Mouse (Mus musculus) ovary, postnatal 14 days (tissue): ENCODE measurements around the gene Arl5c.
A peak's percentile ranks its signal among the peaks of the same experiment; 100 is the strongest.

Experiments
- DNase-seq: peaks from one replicate; pipeline ENCODE4 v3.0.0; 2022; ENCODE audit warnings: low spot score

Gene Arl5c

DNA sequence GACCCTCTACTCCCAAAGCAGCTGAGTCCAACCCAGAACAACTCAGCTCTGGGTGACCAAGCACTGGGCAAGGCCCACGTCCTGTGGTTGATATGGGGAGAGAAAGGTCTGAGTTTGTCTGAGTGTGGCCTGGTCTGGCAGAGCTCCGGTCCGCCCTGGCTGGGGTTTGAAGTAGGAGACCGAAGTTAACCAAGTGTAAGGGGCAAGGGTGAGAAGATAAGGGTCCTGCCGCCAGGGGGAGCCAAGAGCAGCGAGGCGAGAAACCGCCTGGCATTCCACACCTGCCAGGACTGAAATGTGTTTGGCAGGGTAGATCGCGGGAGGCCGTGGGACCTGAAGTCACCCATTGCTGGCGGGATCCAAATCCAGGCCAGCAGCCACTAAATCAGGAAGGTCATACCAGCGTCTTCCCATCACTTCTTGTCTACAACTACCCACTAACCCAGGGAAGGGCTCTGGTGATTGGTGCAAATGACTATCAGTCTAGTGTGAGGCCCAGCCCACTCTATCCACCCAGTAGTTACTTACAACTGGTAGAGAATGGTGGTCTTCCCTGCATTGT is 1.4 kb downstream of the Arl5c start:
- DNase-seq: peak; percentile 72

DNA sequence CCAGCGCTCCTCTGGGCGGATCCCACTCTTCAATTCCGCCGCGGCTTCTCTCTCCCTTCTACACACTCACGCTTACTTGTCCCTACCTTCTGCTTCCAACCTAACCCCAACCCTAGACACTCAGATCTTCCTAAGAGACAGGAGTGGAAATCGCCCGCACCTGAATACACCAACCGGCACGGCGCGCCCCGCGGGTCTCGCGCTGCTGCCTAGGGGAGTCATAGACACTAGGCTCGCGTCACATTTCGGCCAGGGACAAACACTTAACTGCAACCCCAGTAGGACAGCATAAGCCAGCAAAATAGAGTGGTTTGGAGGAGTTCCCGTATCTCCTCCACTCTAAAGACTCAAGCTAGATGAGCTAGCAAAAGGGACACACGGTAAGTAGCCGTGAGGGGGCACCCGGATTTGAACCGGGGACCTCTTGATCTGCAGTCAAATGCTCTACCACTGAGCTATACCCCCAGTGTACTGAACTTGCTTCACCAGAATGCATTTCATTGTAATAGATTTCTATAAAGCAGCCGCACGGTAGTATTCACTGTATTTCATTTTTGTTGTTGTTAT is 7.4 kb downstream of the Arl5c start:
- DNase-seq: peak; percentile 78

- peak; percentile 98 for DNase-seq
Measured at GRCm38 (mm10) chr11:97987551-97988526, 8.1 kb downstream of the Arl5c start.

- no peak for DNase-seq
Measured at GRCm38 (mm10) chr11:97986738-97987465, 9.1 kb downstream of the Arl5c start.

DNA sequence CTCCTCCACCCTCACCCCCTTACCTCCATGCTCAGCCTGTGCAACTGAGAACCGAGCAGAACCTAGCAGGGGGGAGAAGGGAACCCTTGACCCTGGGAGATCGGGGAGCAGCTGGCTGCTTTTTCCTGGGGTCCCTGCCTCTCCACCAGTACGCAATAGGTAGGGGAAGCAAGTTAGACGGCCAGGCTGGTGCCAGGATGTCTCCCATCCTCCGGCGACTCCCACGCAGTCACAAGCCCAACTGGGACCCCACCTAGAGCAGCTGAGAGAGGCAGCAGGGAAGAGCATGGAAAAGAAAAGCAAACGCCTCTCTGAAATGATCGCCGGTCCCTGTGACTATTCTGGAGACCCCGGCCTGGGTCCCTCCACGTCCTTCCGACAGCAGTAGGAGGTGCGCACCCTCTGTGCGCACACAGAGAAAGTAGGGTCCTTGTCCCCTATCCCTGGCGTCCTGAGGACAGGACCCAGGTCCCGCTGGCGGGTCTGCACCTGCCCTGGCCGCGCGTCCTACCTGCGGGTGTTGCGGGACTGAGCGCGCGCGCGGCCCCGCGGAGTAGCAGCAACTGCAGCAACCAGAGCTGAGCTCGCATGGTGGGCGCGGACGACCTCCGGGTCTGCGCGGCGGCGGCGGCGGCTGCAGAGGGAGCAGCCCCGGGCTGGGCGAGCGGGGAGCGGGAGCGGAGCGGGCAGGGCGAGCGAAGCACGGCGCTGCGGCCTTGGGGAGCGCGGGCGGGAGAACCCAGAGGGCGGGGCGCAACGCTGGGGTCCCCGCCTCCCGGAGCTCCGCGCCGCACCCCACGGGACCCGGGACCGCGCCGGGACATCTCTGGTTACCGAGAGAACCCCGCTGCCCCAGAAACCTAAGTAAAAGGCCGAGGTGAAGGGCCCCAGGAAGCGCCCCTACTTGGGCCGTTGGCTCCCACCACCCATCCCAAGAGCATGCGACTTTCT is 10.0 kb downstream of the Arl5c start, which contains the start of gene Plxdc1:
Gene Plxdc1 (minus strand): TSS at position 718 of the 951 bp plus-strand sequence.
- no peak for DNase-seq

DNA sequence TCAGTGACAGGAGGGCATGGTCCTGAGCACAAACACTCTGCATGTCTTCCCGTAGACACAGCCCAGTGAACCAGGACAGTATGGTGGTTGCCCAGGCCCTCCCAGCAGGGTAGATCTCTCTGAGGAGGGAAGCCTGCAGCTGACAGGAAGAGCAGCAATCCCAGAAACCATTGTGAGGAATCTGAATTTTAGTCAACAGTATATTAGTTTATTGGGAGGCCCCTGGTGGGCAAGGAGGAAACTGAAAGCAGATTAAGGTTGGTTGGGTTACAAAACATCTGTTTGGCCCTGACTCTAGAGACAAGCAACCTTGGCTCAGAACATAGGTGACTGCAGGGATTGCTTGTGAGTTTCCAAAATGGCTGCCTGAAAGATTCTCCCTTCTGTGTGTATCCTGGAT is 12.0 kb downstream of the Arl5c start:
- DNase-seq: no peak

DNA sequence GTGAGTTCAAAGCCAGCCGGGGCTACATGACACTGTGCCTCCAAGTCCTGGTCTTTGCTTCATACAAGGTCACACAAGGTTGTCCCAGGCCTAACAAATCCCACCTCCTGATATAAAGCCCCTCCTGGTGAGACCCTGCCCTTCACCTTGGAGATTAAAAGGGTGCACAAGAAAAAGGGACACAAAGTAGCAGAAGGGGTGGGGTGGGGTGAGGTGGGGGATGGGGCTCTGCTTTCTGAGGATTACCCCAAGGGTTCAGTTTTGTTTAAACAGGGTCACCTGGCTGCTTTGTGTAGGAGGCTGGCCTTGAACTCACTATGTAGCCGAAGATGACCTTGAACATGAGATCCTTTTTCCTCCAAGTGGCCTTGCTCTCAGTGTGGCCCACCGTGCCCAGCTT is 12.5 kb downstream of the Arl5c start:
- DNase-seq: no peak

DNA sequence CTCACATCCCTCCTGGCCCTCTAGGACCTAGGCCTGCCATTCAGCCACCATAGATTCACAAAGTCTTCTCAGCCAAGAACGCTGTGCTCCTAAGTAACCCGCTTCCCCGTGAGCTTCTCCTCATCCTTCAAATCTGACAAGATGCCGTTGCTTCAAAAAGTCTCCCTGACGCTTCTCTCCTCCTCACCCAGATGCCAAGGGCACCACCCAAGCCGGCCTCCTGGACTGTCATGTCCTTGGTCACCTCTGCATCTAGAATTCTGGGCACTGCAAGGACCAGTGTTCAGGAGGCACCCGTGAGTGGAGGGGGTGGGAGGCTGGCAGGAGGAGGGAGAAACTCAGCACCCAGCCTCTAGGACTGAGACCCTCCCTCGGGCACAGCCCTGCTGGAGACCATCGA is 13.3 kb downstream of the Arl5c start:
- DNase-seq: no peak

DNA sequence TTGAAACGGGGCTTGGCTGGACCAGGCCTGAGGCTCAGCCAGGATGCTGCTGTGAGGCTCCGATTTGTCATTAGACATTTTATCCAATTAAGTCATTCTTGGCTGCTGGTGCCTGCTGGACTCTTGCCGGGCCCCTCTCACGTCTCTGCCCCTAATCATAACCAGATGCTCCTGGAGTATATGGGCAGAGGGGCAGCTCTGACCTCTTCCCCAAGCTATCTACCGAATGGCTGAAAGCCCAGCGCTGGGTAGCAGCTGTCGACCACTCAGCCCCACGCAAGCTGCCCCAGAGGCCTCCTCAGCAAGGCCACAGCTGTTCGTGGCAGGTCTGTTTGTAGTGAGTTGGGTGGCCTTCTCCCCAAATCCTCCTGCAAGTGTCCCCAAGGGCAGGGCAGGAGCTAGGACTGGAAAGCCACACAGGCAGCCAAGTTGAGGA is 15.4 kb downstream of the Arl5c start:
- DNase-seq: no peak

- no peak for DNase-seq
Measured at GRCm38 (mm10) chr11:97979824-97980495, 16.0 kb downstream of the Arl5c start.

- no peak for DNase-seq
Measured at GRCm38 (mm10) chr11:97978392-97978791, 17.6 kb downstream of the Arl5c start.

- no peak for DNase-seq
Measured at GRCm38 (mm10) chr11:97977797-97978196, 18.2 kb downstream of the Arl5c start.

DNA sequence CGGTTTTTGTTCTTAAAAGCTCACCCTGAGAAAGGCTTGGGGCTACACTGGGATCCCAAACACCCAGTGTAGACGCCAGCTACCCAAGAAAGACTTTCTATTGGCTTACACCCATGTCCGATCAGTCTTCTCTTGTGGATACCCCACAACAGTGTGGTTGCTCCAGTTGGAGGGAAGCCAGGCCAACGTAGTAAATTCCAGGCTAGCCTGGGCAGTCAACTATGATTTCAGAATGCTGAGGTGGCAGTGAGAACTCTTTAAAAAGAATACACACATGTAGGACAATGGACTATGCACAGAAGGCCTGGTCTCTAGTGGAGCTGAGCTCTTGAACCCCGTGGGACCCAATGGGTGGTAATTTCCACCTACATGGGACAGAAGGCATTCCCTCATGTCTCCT is 21.2 kb downstream of the Arl5c start:
- DNase-seq: no peak

DNA sequence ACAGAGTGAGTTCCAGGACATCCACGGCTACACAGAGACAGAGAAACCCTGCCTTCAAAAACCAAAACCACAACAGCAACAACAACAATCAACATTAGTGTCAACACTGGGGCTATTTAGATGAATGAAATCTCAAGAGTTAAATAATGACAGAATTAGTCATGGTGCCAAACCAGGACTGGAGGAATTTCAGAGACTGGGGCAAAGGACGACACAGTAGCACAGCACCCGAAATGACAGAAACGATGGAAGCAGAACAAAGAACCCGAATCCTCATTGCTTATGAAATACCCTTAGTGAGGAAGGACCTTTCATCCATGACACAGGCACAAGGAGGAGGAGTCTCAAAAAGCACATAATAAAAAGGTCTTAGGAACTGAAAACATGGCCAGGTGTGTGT is 21.8 kb downstream of the Arl5c start:
- DNase-seq: no peak

- no peak for DNase-seq
Measured at GRCm38 (mm10) chr11:97972434-97972833, 23.5 kb downstream of the Arl5c start.

DNA sequence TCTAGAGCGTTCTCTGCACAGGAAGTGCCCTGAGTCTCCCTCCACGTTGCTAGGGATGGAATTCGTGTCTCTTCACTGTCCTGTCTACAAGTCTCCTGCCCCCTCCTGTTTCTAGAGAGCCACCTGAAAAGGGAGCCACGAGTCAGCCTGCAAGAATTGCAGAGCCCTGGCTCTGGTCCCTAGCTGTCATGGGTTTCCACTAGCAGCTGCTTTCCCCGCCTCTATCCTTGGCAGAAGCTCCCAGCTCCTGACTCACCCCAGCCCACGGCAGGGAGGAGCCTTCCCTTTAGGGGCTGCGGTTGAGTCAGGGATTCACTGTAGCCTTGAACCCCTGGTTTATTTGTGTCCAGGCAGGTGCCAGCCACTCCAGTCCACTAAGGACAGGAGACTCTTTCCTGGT is 24.7 kb downstream of the Arl5c start:
- peak; percentile 46 for DNase-seq

DNA sequence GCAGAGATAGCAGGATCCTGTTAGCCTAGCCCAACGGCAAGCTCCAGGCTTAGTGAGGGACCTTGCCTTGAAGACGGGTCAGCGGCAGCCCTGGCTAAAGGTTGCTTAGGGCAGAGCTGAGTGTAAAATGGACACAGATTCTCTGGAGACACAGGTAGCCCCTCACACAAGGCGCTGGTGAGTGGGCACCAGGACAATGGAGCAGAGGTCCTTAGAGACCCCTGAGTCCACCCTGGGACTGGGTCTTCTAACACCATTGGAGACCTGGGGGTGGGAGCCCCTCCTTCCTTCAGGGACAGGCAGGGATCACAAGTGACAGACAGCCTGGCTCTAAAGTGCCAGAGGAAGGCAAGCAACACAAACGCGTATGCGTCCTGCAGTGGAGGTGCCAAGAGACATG is 25.2 kb downstream of the Arl5c start:
- DNase-seq: no peak

GRCm38 (mm10) chr11:97968385-97968784 is 27.6 kb downstream of the Arl5c start:
- no peak for DNase-seq

GRCm38 (mm10) chr11:97967114-97967513 is 28.9 kb downstream of the Arl5c start:
- no peak for DNase-seq

GRCm38 (mm10) chr11:97960907-97961306 is 35.1 kb downstream of the Arl5c start:
- no peak for DNase-seq

DNA sequence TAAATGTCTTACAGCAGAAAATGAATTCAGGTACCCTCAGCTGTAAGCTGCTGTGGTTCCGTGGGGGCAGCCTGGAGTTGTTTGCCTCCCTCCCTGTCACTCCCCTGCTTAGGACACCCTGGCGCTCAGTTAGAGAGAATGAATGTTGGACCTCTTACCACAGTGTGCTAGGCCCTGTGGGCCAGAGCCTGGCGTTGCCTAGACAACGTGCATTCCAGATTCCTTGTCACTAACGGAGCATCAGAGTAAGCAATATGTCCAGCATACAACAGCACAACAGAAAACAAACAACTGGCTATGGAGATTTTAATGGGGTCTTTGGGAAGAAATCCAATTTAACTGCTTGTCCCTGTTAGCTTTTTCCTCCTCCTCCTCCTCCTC is 36.7 kb downstream of the Arl5c start:
- no peak for DNase-seq
